Mouse (Mus musculus): ENCODE results near the gene Bpifb4. TPM values are rescaled to one million over a fixed set of nuclear protein-coding genes. Genes with fewer than 3 reads are reported as not detected.

Bpifb4 gene
- polyA plus RNA-seq, 1 experiment from 2014 or later = not detected

DNA sequence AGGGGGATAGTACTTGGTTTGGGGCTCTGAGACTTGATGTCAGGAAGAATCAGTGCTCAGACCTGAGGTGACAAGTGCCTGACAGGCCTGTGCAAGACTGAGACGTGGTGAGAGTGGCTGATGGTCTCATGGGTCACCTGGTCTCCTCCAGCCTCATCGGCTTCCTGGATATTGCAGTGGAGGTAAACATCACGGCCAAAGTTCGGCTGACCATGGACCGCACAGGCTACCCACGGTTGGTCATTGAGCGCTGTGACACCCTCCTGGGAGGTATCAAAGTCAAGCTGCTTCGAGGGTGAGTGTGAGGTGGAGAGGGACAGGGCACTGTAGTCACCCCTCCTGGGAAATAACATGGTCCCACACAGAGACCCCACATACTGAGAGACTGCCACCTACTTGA is 6.6 kb downstream of the Bpifb4 start:
- Histone ChIP-seq H3K27ac (no peak overlapping the region), H3K4me3 (replicated peaks) (no peak overlapping the region), H3K9ac (replicated peaks) (no peak overlapping the region), H3K4me1 (replicated peaks) (no peaks in the 10 kb centered on the region), H3K36me3 (no peaks in the 10 kb centered on the region), H3K4me2 (replicated peaks) (no peak overlapping the region), H3K27me3 (no peaks in the 10 kb centered on the region), H3K9me3 (no peaks in the 10 kb centered on the region)
- 90% methylated on average over 8 of the region's 8 CpGs for WGBS
- ATAC-seq = no peak

- no peaks in the 10 kb centered on the region for H3K4me1 ChIP-seq (replicated peaks)
- ATAC-seq = no peak
- H3K27ac ChIP-seq = no peak overlapping the region
- H3K4me2 ChIP-seq (replicated peaks) = no peak overlapping the region
- H3K4me3 ChIP-seq (replicated peaks) = no peak overlapping the region
- no peaks in the 10 kb centered on the region for H3K36me3 ChIP-seq
- H3K9me3 ChIP-seq = no peaks in the 10 kb centered on the region
- no peaks in the 10 kb centered on the region for H3K27me3 ChIP-seq
- WGBS = 30% methylated on average over 6 of the region's 6 CpGs
- H3K9ac ChIP-seq (replicated peaks) = no peak overlapping the region
These were observed 14.9 kb downstream of the Bpifb4 start for GRCm38 (mm10) chr2:153952897-153953296.

- Histone ChIP-seq H3K27me3 (no peaks in the 10 kb centered on the region), H3K4me2 (replicated peaks) (no peak overlapping the region), H3K4me1 (replicated peaks) (no peaks in the 10 kb centered on the region), H3K27ac (no peak overlapping the region), H3K9ac (replicated peaks) (no peak overlapping the region), H3K4me3 (replicated peaks) (no peak overlapping the region), H3K9me3 (no peaks in the 10 kb centered on the region), H3K36me3 (no peaks in the 10 kb centered on the region)
- ATAC-seq = no peak
- 8% methylated on average over 6 of the region's 6 CpGs for WGBS
These were observed 15.8 kb downstream of the Bpifb4 start for GRCm38 (mm10) chr2:153953836-153954235.

GRCm38 (mm10) chr2:153962821-153963331 is 24.9 kb downstream of the Bpifb4 start:
- no peak overlapping the region for H3K27ac ChIP-seq
- no peaks in the 10 kb centered on the region for H3K27me3 ChIP-seq
- no peaks in the 10 kb centered on the region for H3K4me1 ChIP-seq (replicated peaks)
- 83% methylated on average over 4 of the region's 4 CpGs for WGBS
- no peak overlapping the region for H3K4me3 ChIP-seq (replicated peaks)
- H3K36me3 ChIP-seq = no peaks in the 10 kb centered on the region
- H3K9ac ChIP-seq (replicated peaks) = no peak overlapping the region
- H3K9me3 ChIP-seq = no peaks in the 10 kb centered on the region
- H3K4me2 ChIP-seq (replicated peaks) = no peak overlapping the region
- no peak for ATAC-seq

DNA sequence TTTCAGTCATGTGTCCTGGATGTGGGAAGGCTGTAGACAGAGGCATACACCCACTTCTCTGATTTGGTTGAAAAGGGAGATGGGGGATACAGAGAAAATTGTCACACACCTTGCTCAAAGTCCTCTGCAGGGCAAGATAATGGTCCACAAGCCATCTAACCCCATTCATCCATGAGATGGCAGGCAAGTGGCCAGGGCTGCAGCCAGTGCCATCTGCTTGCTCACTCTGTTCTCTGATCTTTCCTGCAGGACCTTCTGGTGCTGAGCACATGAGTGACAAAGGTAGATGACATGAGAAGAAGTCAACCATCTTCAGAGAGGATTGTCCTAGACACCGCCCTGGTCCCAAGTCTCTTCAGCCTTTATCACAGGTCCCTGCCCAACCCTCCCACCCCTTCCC is 25.3 kb downstream of the Bpifb4 start:
- 100% methylated on average over 1 of the region's 1 CpGs for WGBS

GRCm38 (mm10) chr2:153970221-153970620 is 32.2 kb downstream of the Bpifb4 start:
- Histone ChIP-seq H3K9me3 (no peaks in the 10 kb centered on the region), H3K36me3 (no peaks in the 10 kb centered on the region), H3K27me3 (no peaks in the 10 kb centered on the region), H3K4me1 (replicated peaks) (no peaks in the 10 kb centered on the region), H3K4me3 (replicated peaks) (no peak overlapping the region), H3K27ac (no peak overlapping the region), H3K9ac (replicated peaks) (no peak overlapping the region), H3K4me2 (replicated peaks) (no peak overlapping the region)
- ATAC-seq = no peak
- 69% methylated on average over 5 of the region's 5 CpGs for WGBS

More for the DNA sequence above, 25.3 kb downstream of the Bpifb4 start:
- no peaks in the 10 kb centered on the region for H3K36me3 ChIP-seq
- no peak overlapping the region for H3K4me2 ChIP-seq (replicated peaks)
- H3K9me3 ChIP-seq = no peaks in the 10 kb centered on the region
- H3K27me3 ChIP-seq = no peaks in the 10 kb centered on the region
- H3K27ac ChIP-seq = no peak overlapping the region
- H3K9ac ChIP-seq (replicated peaks) = no peak overlapping the region
- H3K4me3 ChIP-seq (replicated peaks) = no peak overlapping the region
- H3K4me1 ChIP-seq (replicated peaks) = no peaks in the 10 kb centered on the region
- ATAC-seq = no peak

- H3K4me3 ChIP-seq (replicated peaks) = no peak within 1 kb of the TSS
- no peak within 1 kb of the TSS for H3K27ac ChIP-seq
- WGBS = 92% methylated on average over 5 of the region's 5 CpGs
- H3K9ac ChIP-seq (replicated peaks) = no peak within 1 kb of the TSS
- no peaks in the 10 kb centered on the region for H3K36me3 ChIP-seq
- no peaks in the 10 kb centered on the region for H3K27me3 ChIP-seq
- no peaks in the 10 kb centered on the region for H3K9me3 ChIP-seq
- no peak for ATAC-seq
- H3K4me2 ChIP-seq (replicated peaks) = no peak within 1 kb of the TSS
- H3K4me1 ChIP-seq (replicated peaks) = no peaks in the 10 kb centered on the region
These were observed 36.6 kb downstream of the Bpifb4 start, which contains the start of gene Bpifa6 for GRCm38 (mm10) chr2:153974582-153974981. Bpifa6 (plus strand) TSS chr2:153974945.

GRCm38 (mm10) chr2:153995770-153996169 is 57.8 kb downstream of the Bpifb4 start:
- no peaks in the 10 kb centered on the region for H3K9me3 ChIP-seq
- no peak overlapping the region for H3K4me2 ChIP-seq (replicated peaks)
- no peaks in the 10 kb centered on the region for H3K27me3 ChIP-seq
- H3K4me3 ChIP-seq (replicated peaks) = no peak overlapping the region
- no peaks in the 10 kb centered on the region for H3K4me1 ChIP-seq (replicated peaks)
- 5% methylated on average over 7 of the region's 7 CpGs for WGBS
- no peak overlapping the region for H3K27ac ChIP-seq
- H3K9ac ChIP-seq (replicated peaks) = no peak overlapping the region
- no peaks in the 10 kb centered on the region for H3K36me3 ChIP-seq
- peak; percentile 55; the same call in 1 of the 2 replicates for ATAC-seq

GRCm38 (mm10) chr2:154000501-154000900 is 62.5 kb downstream of the Bpifb4 start:
- Histone ChIP-seq H3K9me3 (no peaks in the 10 kb centered on the region), H3K27ac (no peak overlapping the region), H3K27me3 (no peaks in the 10 kb centered on the region), H3K4me2 (replicated peaks) (no peak overlapping the region), H3K4me1 (replicated peaks) (no peaks in the 10 kb centered on the region), H3K4me3 (replicated peaks) (no peak overlapping the region), H3K36me3 (no peaks in the 10 kb centered on the region), H3K9ac (replicated peaks) (no peak overlapping the region)
- 80% methylated on average over 3 of the region's 3 CpGs for WGBS
- no peak for ATAC-seq

DNA sequence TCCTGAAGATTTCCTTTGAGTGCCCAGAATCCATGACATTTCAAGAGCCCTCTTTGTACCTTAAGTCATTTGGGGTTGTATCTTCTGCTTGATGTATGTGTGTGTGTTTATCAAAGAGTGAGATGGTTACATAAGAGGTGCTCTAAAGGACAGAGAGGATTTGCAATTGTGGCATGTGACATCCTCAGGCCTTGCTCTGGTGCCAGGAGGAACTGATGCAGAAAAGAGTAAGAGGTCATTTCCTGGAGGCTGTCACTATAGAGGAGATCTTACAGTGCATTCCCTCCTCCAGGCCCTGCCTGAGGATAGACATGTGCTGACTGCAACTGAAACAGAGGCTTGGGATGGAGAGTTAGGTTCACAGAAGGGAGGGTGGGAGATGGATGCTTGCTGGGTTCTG is 63.0 kb downstream of the Bpifb4 start:
- no peak for ATAC-seq
- H3K36me3 ChIP-seq = no peaks in the 10 kb centered on the region
- H3K27ac ChIP-seq = no peak overlapping the region
- no peaks in the 10 kb centered on the region for H3K4me1 ChIP-seq (replicated peaks)
- H3K4me3 ChIP-seq (replicated peaks) = no peak overlapping the region
- H3K4me2 ChIP-seq (replicated peaks) = no peak overlapping the region
- H3K9me3 ChIP-seq = no peaks in the 10 kb centered on the region
- H3K27me3 ChIP-seq = no peaks in the 10 kb centered on the region
- no peak overlapping the region for H3K9ac ChIP-seq (replicated peaks)

GRCm38 (mm10) chr2:154004456-154004855 is 66.4 kb downstream of the Bpifb4 start:
- Histone ChIP-seq H3K27me3 (no peaks in the 10 kb centered on the region), H3K27ac (no peak overlapping the region), H3K4me1 (replicated peaks) (no peaks in the 10 kb centered on the region), H3K4me3 (replicated peaks) (no peak overlapping the region), H3K36me3 (no peaks in the 10 kb centered on the region), H3K4me2 (replicated peaks) (no peak overlapping the region), H3K9me3 (no peaks in the 10 kb centered on the region), H3K9ac (replicated peaks) (no peak overlapping the region)
- no peak for ATAC-seq
- WGBS = 30% methylated on average over 1 of the region's 1 CpGs

- ATAC-seq = no peak
These were observed 67.1 kb downstream of the Bpifb4 start for GRCm38 (mm10) chr2:154005094-154005493.

DNA sequence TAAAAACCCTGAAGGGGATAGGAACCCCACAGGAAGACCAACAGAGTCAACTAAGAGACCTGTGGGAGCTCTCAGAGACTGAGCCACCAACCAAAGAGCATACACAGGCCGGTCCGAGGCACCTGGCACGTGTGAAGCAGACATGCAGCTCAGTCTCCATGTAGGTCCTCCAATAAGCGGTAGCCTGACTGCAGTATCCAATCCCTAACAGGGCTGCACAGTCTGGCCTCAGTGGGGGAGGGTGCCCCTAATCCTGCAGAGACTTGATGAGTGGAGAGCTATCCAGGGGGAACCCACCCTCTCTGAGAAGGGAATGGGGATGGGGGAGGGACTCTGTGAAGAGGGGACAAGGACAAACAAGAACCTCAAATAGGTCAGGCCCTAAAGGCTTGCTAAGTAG is 67.7 kb downstream of the Bpifb4 start:
- 81% methylated on average over 4 of the region's 4 CpGs for WGBS

More at GRCm38 (mm10) chr2:154005094-154005493, 67.1 kb downstream of the Bpifb4 start:
- no peak overlapping the region for H3K4me2 ChIP-seq (replicated peaks)
- H3K9me3 ChIP-seq = no peaks in the 10 kb centered on the region
- no peak overlapping the region for H3K27ac ChIP-seq
- 93% methylated on average over 1 of the region's 1 CpGs for WGBS
- H3K4me1 ChIP-seq (replicated peaks) = no peaks in the 10 kb centered on the region
- no peak overlapping the region for H3K9ac ChIP-seq (replicated peaks)
- H3K4me3 ChIP-seq (replicated peaks) = no peak overlapping the region
- H3K36me3 ChIP-seq = no peaks in the 10 kb centered on the region
- no peaks in the 10 kb centered on the region for H3K27me3 ChIP-seq

More for the DNA sequence above, 67.7 kb downstream of the Bpifb4 start:
- H3K9ac ChIP-seq (replicated peaks) = no peak overlapping the region
- no peaks in the 10 kb centered on the region for H3K36me3 ChIP-seq
- no peak overlapping the region for H3K27ac ChIP-seq
- no peaks in the 10 kb centered on the region for H3K27me3 ChIP-seq
- no peaks in the 10 kb centered on the region for H3K9me3 ChIP-seq
- H3K4me2 ChIP-seq (replicated peaks) = no peak overlapping the region
- ATAC-seq = no peak
- H3K4me3 ChIP-seq (replicated peaks) = no peak overlapping the region
- H3K4me1 ChIP-seq (replicated peaks) = no peaks in the 10 kb centered on the region
